Mouse (Mus musculus) testis, adult 2 months (tissue): ENCODE data around the gene Smlr1. TPM values are rescaled to one million over a fixed set of nuclear protein-coding genes. Genes with fewer than 3 reads are reported as not detected.

Experiments
- H3K27ac ChIP-seq: fragments of 200-500 bp; 2 replicates; pipeline ENCODE4 v1.5.1; 2012; ENCODE audit warnings: low read depth, low read length; ENCODE audit not compliant: control insufficient read depth, insufficient read depth
- H3K27me3 ChIP-seq: fragments of 200-500 bp; 2 replicates; pipeline ENCODE4 v1.6.1; 2012; ENCODE audit warnings: mild to moderate bottlenecking, low read length, moderate library complexity; ENCODE audit not compliant: control insufficient read depth, insufficient read depth
- H3K36me3 ChIP-seq: fragments of 200-500 bp; 2 replicates; pipeline ENCODE4 v1.6.1; 2012; ENCODE audit warnings: mild to moderate bottlenecking, low read length; ENCODE audit not compliant: control insufficient read depth, insufficient read depth
- H3K4me1 ChIP-seq: fragments of 200-500 bp; 2 replicates; pipeline ENCODE4 v1.6.1; 2012; ENCODE audit warnings: low read length; ENCODE audit not compliant: control insufficient read depth, insufficient read depth
- H3K4me3 ChIP-seq: fragments of 200-500 bp; 2 replicates; pipeline ENCODE4 v1.5.1; 2012; ENCODE audit warnings: low read depth, mild to moderate bottlenecking, low read length, moderate library complexity, mixed read lengths; ENCODE audit not compliant: control insufficient read depth
- CTCF ChIP-seq: fragments of 200-500 bp; IDR thresholded peaks from 2 replicates; pipeline ENCODE4 v1.5.1; 2012; ENCODE audit warnings: low read depth, mild to moderate bottlenecking, inconsistent platforms, low read length, moderate library complexity; ENCODE audit not compliant: control insufficient read depth, insufficient read depth, insufficient replicate concordance
- POLR2A ChIP-seq: fragments of 200-500 bp; IDR thresholded peaks from 2 replicates; pipeline ENCODE4 v1.6.1; 2012; ENCODE audit warnings: low read depth, mild to moderate bottlenecking, inconsistent platforms, low read length, moderate library complexity; ENCODE audit not compliant: control insufficient read depth
- polyA plus RNA-seq: library from polyadenylated mRNA; depleted of rRNA; stranded (reverse); fragments of >200 nt; gene quantifications from 2 replicates; pipeline ENCODE4 v1.2.3, GENCODE M21; 2012

Gene Smlr1
- polyA plus RNA-seq, 1 experiment, result not detected

DNA sequence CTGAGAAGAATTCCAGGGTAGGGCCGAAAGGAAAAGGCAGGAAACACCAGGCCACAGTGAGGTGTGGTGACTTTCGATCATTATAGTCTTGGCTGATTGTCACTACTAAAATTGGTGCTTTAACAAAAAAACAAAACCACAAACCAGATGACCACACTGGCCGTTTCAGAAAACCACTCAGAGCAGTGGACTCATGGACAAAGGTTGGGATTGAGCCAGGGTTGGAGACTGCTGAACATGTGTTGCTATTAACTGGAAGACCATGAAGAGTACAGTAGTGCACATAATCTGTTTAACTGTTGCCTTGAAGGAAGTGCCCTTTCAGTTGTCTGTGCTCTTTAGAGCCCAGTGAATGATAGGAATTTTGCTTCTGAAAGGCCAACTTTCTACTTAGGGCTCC, 8.9 kb downstream of the Smlr1 start:
- TF ChIP-seq CTCF, result no peak
- no peak for TF ChIP-seq POLR2A
- no peak overlapping the region for H3K4me3 ChIP-seq
- no peaks in the 10 kb centered on the region for H3K27me3 ChIP-seq
- no peaks in the 10 kb centered on the region for H3K4me1 ChIP-seq
- H3K27ac ChIP-seq, result no peak overlapping the region
- H3K36me3 ChIP-seq, result no peaks in the 10 kb centered on the region

- H3K27me3 ChIP-seq, result no peaks in the 10 kb centered on the region
- TF ChIP-seq CTCF, result no peak
- TF ChIP-seq POLR2A, result no peak
- no peak overlapping the region for H3K27ac ChIP-seq
- no peaks in the 10 kb centered on the region for H3K4me1 ChIP-seq
- H3K36me3 ChIP-seq, result no peaks in the 10 kb centered on the region
- H3K4me3 ChIP-seq, result no peak overlapping the region
These were observed 9.4 kb downstream of the Smlr1 start for GRCm38 (mm10) chr10:25526622-25527021.

DNA sequence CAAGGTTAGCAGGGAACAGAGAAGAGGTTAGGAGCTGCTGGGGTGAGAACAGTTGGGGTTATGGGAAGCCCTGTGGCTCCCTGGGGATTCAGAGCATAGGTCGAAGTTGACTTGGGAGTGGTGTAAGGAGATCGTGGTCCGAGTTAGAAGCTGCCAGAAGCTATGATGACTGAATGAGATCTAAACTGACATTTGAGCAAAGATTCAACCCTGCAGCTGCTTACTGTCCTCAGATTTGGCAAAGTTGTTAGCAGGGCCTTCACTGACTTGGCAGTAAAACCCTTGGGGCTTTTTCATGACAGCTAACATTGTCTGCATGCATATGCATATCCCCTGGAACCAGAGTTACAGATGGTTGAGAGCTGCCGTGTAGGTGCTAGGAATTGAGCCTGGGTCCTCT, 9.9 kb downstream of the Smlr1 start:
- TF ChIP-seq POLR2A (no peak), CTCF (no peak)
- H3K27ac ChIP-seq, result no peak overlapping the region
- H3K4me3 ChIP-seq, result no peak overlapping the region

GRCm38 (mm10) chr10:25523727-25524126, 12.3 kb downstream of the Smlr1 start:
- Histone ChIP-seq H3K36me3 (no peaks in the 10 kb centered on the region), H3K27me3 (no peaks in the 10 kb centered on the region), H3K4me1 (no peaks in the 10 kb centered on the region), H3K4me3 (no peak overlapping the region), H3K27ac (no peak overlapping the region)
- TF ChIP-seq CTCF, result no peak

More for the DNA sequence above, 9.9 kb downstream of the Smlr1 start:
- H3K4me1 ChIP-seq, result no peaks in the 10 kb centered on the region
- H3K36me3 ChIP-seq, result no peaks in the 10 kb centered on the region
- H3K27me3 ChIP-seq, result no peaks in the 10 kb centered on the region

GRCm38 (mm10) chr10:25520428-25520827, 15.6 kb downstream of the Smlr1 start:
- TF ChIP-seq CTCF, result no peak
- no peak for TF ChIP-seq POLR2A
- Histone ChIP-seq H3K4me3 (no peak overlapping the region), H3K27ac (no peak overlapping the region), H3K4me1 (no peaks in the 10 kb centered on the region), H3K27me3 (no peaks in the 10 kb centered on the region), H3K36me3 (no peaks in the 10 kb centered on the region)

DNA sequence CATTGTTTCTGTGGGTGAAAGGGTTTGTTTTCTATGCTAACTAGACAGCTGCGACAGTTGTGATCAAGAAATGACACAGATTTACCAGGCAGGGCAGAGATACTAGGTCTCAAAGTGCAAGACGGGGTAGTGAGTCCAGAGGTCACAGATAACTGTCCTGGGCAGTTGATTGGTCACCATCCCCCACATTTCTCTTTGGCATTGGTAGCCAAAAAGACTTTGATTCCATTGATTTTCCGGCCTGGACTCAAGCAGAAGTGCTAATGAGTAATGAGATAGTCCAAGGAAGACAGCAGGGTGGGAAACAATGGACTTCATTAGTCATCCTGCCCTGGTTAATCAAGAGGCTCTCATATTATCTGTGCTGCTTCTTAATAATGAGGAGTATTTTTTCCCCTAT, 16.1 kb downstream of the Smlr1 start:
- H3K27me3 ChIP-seq, result no peaks in the 10 kb centered on the region
- no peak overlapping the region for H3K27ac ChIP-seq
- H3K4me3 ChIP-seq, result no peak overlapping the region
- H3K4me1 ChIP-seq, result no peaks in the 10 kb centered on the region
- H3K36me3 ChIP-seq, result no peaks in the 10 kb centered on the region
- TF ChIP-seq POLR2A (no peak), CTCF (no peak)

DNA sequence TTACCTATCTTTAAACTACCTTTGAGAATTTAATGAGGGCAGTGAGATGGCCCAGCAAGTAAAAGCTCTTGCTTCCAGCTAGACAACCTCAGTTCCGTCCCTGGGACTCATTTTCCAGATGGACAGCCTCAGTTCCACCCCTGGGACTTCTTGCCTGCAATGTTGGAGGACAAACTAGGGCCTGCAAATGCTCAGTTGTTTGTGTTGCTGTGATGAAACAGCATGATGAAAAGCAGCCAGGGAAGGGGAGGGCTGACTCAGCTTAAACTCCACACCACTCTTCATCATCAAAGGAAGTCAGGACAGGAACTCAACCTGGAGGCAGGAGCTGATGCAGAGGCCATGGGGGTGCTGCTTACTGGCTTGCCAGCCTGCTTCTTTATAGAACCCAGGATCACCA, 22.2 kb downstream of the Smlr1 start:
- H3K27me3 ChIP-seq, result no peaks in the 10 kb centered on the region
- no peak overlapping the region for H3K4me3 ChIP-seq
- TF ChIP-seq CTCF (no peak), POLR2A (no peak)
- no peak overlapping the region for H3K27ac ChIP-seq
- H3K4me1 ChIP-seq, result no peaks in the 10 kb centered on the region
- H3K36me3 ChIP-seq, result no peaks in the 10 kb centered on the region

DNA sequence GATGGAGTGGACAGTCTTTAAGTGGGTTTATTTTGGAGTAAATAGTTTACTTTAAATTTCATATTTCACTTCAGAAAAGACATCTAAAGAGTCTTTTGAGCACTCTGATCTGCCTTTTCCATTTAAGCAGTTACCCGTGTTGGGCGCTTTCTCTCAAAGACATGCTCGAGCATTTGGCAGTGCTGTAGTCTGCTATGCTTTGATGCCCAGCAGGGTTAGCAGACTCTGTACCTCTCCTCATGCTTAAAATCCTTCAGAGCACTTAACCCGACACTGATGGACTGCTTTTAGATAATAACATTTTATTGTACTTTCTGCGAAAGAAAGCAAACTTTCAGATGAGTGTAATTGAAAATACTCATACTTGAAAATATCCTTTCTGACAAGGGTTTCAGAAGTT, 32.8 kb downstream of the Smlr1 start:
- no peak overlapping the region for H3K4me3 ChIP-seq
- TF ChIP-seq POLR2A, result no peak
- TF ChIP-seq CTCF, result no peak
- H3K27ac ChIP-seq, result no peak overlapping the region
- no peaks in the 10 kb centered on the region for H3K4me1 ChIP-seq
- H3K36me3 ChIP-seq, result no peaks in the 10 kb centered on the region
- H3K27me3 ChIP-seq, result no peaks in the 10 kb centered on the region
